Mouse (Mus musculus): ENCODE data around the gene Ccdc155. TPM values are rescaled to one million over a fixed set of nuclear protein-coding genes. Genes with fewer than 3 reads are reported as not detected.
A peak's percentile ranks its signal among the peaks of the same experiment; 100 is the strongest.

Gene Ccdc155
- polyA plus RNA-seq, 1 experiment, result 0.70 TPM

- TF ChIP-seq POLR2A (IDR thresholded peaks at IDR 0.05; ENCODE audit: borderline replicate concordance, extremely low read depth, insufficient read depth, insufficient read length, poor library complexity, severe bottlenecking), result no peak
- TF ChIP-seq CTCF (IDR thresholded peaks at IDR 0.05; ENCODE audit: borderline replicate concordance, extremely low read depth, insufficient read depth, insufficient read length), result no peak
- DNase-seq (ENCODE audit: low read depth), result no peak
Observed at GRCm38 (mm10) chr7:45221680-45222079, 17.0 kb upstream of the Ccdc155 start.

GRCm38 (mm10) chr7:45216442-45217183 lies 11.9 kb upstream of the Ccdc155 start:
- TF ChIP-seq POLR2A (IDR thresholded peaks at IDR 0.05; ENCODE audit: borderline replicate concordance, extremely low read depth, insufficient read depth, insufficient read length, poor library complexity, severe bottlenecking), result 0 out of 2 replicates have a peak, but pooled peaks have one; percentile 21
- no peak for TF ChIP-seq CTCF (IDR thresholded peaks at IDR 0.05; ENCODE audit: borderline replicate concordance, extremely low read depth, insufficient read depth, insufficient read length)

GRCm38 (mm10) chr7:45215673-45216441 lies 11.2 kb upstream of the Ccdc155 start, which contains the start of gene Tead2:
Tead2 (plus strand) TSS chr7:45215753.
- peak; percentile 71 for DNase-seq (ENCODE audit: low read depth)
- TF ChIP-seq CTCF (IDR thresholded peaks at IDR 0.05; ENCODE audit: borderline replicate concordance, extremely low read depth, insufficient read depth, insufficient read length) (no peak), POLR2A (IDR thresholded peaks at IDR 0.05; ENCODE audit: borderline replicate concordance, extremely low read depth, insufficient read depth, insufficient read length, poor library complexity, severe bottlenecking) (peak; percentile 60; the same call in 1 of the 2 replicates)

More at GRCm38 (mm10) chr7:45216442-45217183, 11.9 kb upstream of the Ccdc155 start:
- peak; percentile 97 for DNase-seq (ENCODE audit: low read depth)

- DNase-seq (ENCODE audit: low read depth), result no peak
- TF ChIP-seq CTCF (IDR thresholded peaks at IDR 0.05; ENCODE audit: borderline replicate concordance, extremely low read depth, insufficient read depth, insufficient read length) (no peak), POLR2A (IDR thresholded peaks at IDR 0.05; ENCODE audit: borderline replicate concordance, extremely low read depth, insufficient read depth, insufficient read length, poor library complexity, severe bottlenecking) (no peak)
Observed at GRCm38 (mm10) chr7:45213708-45214107, 9.0 kb upstream of the Ccdc155 start.

- DNase-seq (ENCODE audit: low read depth), result no peak
- TF ChIP-seq CTCF (IDR thresholded peaks at IDR 0.05; ENCODE audit: borderline replicate concordance, extremely low read depth, insufficient read depth, insufficient read length), result no peak
- TF ChIP-seq POLR2A (IDR thresholded peaks at IDR 0.05; ENCODE audit: borderline replicate concordance, extremely low read depth, insufficient read depth, insufficient read length, poor library complexity, severe bottlenecking), result no peak
Observed at GRCm38 (mm10) chr7:45212356-45212755, 7.7 kb upstream of the Ccdc155 start.

- TF ChIP-seq CTCF (IDR thresholded peaks at IDR 0.05; ENCODE audit: borderline replicate concordance, extremely low read depth, insufficient read depth, insufficient read length), result no peak
- no peak for TF ChIP-seq POLR2A (IDR thresholded peaks at IDR 0.05; ENCODE audit: borderline replicate concordance, extremely low read depth, insufficient read depth, insufficient read length, poor library complexity, severe bottlenecking)
- DNase-seq (ENCODE audit: low read depth), result no peak
Observed at GRCm38 (mm10) chr7:45211851-45212251, 7.2 kb upstream of the Ccdc155 start, which contains the start of gene Dkkl1. Dkkl1 (minus strand) TSS chr7:45212147.

GRCm38 (mm10) chr7:45211070-45211469 lies 6.4 kb upstream of the Ccdc155 start:
- DNase-seq (ENCODE audit: low read depth), result no peak
- TF ChIP-seq CTCF (IDR thresholded peaks at IDR 0.05; ENCODE audit: borderline replicate concordance, extremely low read depth, insufficient read depth, insufficient read length), result no peak
- no peak for TF ChIP-seq POLR2A (IDR thresholded peaks at IDR 0.05; ENCODE audit: borderline replicate concordance, extremely low read depth, insufficient read depth, insufficient read length, poor library complexity, severe bottlenecking)

GRCm38 (mm10) chr7:45208260-45208659 lies 3.6 kb upstream of the Ccdc155 start:
- TF ChIP-seq CTCF (IDR thresholded peaks at IDR 0.05; ENCODE audit: borderline replicate concordance, extremely low read depth, insufficient read depth, insufficient read length), result peak; percentile 26; the same call in 1 of the 2 replicates
- TF ChIP-seq POLR2A (IDR thresholded peaks at IDR 0.05; ENCODE audit: borderline replicate concordance, extremely low read depth, insufficient read depth, insufficient read length, poor library complexity, severe bottlenecking), result no peak
- DNase-seq (ENCODE audit: low read depth), result no peak

GRCm38 (mm10) chr7:45202654-45203053 lies 2.0 kb downstream of the Ccdc155 start:
- TF ChIP-seq CTCF (IDR thresholded peaks at IDR 0.05; ENCODE audit: borderline replicate concordance, extremely low read depth, insufficient read depth, insufficient read length) (no peak), POLR2A (IDR thresholded peaks at IDR 0.05; ENCODE audit: borderline replicate concordance, extremely low read depth, insufficient read depth, insufficient read length, poor library complexity, severe bottlenecking) (no peak)
- DNase-seq (ENCODE audit: low read depth), result no peak

- DNase-seq (ENCODE audit: low read depth), result no peak
- TF ChIP-seq CTCF (IDR thresholded peaks at IDR 0.05; ENCODE audit: borderline replicate concordance, extremely low read depth, insufficient read depth, insufficient read length), result no peak
- TF ChIP-seq POLR2A (IDR thresholded peaks at IDR 0.05; ENCODE audit: borderline replicate concordance, extremely low read depth, insufficient read depth, insufficient read length, poor library complexity, severe bottlenecking), result no peak
Observed at GRCm38 (mm10) chr7:45198961-45199360, 5.7 kb downstream of the Ccdc155 start.

- peak; percentile 91 for DNase-seq (ENCODE audit: low read depth)
- TF ChIP-seq POLR2A (IDR thresholded peaks at IDR 0.05; ENCODE audit: borderline replicate concordance, extremely low read depth, insufficient read depth, insufficient read length, poor library complexity, severe bottlenecking) (no peak), CTCF (IDR thresholded peaks at IDR 0.05; ENCODE audit: borderline replicate concordance, extremely low read depth, insufficient read depth, insufficient read length) (peak; percentile 95)
Observed at GRCm38 (mm10) chr7:45198435-45198834, 6.3 kb downstream of the Ccdc155 start.

Data from brain, embryonic 14.5 days (tissue).